Mouse (Mus musculus) right cerebral cortex, postnatal 36 days (tissue): ENCODE data around the gene BC035044.
A peak's percentile ranks its signal among the peaks of the same experiment; 100 is the strongest.
"Not testable (repeated sequence)": the region's sequence is repeated elsewhere in the genome, so short reads cannot be mapped to it uniquely, and the experiment has no call there.

Experiments used
- DNase-seq, 2 experiments: peaks; one replicate each; pipeline ENCODE4 v3.0.0; 2022; ENCODE audit warnings: low spot score in 2 of 2, mixed read lengths in 1 of 2

The BC035044 gene

DNA sequence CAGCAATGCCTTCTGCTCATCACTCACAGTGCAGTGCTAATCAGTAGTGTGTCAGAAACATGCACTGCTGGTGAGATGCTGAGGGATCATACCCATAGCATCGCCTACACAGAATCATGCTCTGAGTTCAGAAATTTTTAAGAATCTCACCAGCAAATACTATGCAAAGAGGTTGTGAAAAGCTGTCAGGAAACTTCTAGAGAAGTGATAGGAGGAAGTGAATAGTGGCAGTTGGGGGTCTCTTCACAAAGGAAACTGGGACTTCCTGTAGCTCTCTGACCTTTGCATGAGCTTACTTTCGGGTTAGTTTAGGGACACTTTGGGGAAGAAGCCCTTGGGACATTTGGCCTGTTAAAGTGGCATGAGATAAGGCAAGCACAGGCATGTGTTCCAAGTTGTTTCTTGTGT lies at the start of gene BC035044:
Gene BC035044 (minus strand): TSS at position 179 of the 408 bp plus-strand sequence.
- no peak for DNase-seq

DNA sequence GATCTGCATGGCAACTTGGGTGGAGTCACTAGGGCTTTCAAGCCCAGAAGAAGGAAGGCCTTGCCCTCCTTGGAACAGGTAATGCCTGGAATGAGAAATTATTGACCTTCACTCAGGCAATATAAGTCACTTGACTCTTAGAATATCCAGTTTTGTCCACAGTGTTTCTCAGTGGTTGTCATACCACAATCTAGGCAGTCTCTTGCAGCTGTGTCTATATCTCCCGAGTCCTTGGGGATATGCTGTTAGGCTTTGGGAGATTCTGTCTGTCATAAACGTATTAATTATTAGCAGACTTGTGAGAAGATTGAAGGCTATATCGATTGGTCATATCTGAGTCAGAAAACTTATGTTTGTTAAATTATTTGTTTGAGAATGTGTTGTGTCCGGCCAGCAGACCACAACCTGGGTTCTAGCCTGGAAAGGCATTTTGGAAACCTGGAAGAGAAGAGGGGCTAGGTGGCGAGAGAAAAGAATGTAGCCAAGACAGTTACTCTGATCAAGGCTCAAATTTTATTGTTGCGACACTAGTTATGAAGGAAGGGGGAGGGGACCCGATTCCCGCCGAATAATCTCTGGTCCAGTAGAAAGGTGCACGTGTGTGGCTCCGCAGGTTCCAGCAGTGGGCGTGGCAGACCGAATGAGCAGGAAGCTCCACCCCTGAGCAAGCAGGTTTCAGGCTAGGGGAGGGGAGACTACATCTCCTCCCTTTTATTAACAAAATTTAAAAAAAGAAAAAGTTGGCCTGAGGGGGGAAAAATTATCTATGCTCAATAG lies 45.2 kb upstream of the BC035044 start:
- not testable (repeated sequence) for DNase-seq

DNA sequence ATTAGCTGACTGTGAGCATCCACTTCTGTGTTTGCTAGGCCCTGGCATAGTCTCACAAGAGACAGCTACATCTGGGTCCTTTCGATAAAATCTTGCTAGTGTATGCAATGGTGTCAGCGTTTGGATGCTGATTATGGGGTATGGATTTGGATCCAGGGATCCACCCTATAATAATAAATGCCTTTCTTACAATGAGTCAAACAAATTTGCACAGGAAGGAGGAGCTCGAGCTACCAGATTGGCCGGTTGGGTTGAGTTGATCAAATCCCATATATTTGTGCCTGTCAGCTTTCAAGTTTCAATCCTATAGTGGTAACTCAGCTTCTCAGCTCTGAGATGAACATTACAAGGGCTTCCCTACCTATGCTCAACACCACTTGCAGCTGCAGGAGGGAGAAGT lies 43.2 kb upstream of the BC035044 start, which contains the start of gene Clec2g:
Gene Clec2g (plus strand): TSS at position 301 of the 400 bp plus-strand sequence.
- not testable (repeated sequence) for DNase-seq

DNA sequence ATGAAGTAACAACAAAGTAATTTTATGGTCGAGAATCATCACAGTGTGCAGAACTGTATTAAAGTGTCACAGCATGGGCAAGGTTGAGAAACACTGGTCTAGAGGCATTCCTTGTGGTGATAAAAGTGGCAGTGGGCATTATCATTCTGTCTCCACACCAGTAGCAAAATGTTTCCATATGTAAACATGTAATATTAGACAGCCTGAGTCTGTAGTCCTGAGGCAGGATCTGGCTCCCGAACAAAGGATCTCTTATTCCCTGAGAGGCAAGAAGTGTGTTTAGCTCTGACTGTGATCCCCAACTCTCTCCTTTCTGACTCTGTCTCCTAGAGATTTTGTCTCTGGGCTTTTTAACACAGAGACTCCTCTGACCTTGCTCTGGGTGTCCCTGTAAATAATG lies 42.1 kb upstream of the BC035044 start:
- no peak for DNase-seq

DNA sequence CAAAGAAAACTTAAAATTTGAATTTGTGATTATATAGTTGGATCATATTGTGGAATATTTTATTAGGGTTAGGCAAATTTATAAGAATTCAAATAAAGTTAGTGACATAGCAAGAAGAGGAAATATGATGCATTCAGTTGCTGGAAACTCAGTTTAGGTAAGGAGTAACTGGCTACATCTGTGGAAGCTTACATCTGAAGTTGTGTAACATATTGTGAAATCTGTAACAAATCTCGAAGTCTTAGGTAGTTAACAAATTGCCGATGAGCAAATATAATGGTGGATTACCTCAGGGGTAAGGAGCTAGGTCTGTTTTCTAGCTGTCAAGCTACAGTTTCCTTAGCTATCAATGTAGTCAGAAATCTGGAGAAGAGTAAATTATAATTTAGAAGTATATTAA lies 26.4 kb upstream of the BC035044 start:
- no peak for DNase-seq

DNA sequence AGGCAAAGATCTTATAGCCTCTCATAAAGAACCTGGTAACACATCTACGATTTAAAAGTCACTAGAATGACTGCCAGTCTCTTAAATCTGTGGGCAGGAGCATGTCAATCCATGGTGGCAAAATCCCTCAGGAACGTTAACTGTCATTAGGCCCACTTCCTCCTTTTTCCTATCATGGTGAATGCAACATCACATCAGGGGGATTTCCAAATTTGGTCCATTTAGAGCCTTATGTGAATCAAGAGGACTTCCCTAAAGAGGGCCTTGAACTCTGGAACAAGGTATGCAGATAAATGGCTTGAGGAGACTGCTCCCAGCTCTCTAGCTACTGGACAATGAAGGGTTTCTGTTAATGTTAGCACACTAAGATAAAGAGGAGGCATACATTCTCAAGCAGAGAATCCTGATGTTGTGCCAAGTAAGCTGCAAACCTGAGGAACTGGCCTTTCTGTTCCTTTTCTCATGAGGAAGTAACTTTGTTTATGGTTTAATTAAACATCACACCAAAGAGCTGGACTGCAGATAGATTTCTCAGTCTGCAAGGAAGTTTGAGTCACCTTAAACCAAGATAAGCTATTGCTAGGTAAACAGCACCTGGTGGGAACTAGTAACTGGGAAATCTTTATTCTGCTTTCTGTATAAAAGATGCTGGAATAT lies 22.8 kb upstream of the BC035044 start:
- no peak for DNase-seq

DNA sequence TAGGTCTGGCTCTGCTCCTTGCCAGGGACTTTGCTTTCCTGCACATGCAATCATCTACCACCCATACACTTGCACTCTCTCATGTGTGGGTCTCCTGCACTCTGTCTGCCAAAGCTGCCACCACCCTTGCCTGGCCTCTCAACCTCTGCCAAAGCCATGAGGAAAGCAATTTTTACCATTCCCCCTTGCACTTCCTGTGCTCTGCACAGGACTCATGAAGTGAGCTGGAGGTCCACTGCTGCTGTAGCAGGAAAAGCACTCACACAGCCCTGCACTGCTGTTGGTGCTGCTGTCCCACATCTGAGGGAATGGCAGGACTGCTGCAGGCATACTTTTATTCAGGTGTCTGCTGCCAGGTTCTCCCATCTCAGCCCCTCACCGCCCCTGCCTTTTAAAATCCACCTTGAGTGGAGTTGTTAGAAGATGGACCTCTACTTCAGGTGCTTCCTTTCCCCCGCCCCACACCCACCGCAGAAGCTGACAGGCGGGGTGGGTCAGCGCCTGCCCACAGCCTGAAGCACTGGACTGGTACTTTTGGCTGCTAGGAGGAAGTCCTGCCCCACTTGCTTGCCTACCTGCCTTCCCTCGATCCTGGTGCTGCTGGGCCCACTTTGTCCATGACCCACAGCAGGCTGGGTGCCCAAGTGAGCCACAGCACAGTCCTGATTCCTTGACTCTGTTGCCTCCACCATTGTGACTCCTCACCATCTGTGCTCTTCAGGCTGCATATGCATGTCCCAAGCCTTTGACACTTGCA lies 10.0 kb upstream of the BC035044 start:
- not testable (repeated sequence) for DNase-seq

DNA sequence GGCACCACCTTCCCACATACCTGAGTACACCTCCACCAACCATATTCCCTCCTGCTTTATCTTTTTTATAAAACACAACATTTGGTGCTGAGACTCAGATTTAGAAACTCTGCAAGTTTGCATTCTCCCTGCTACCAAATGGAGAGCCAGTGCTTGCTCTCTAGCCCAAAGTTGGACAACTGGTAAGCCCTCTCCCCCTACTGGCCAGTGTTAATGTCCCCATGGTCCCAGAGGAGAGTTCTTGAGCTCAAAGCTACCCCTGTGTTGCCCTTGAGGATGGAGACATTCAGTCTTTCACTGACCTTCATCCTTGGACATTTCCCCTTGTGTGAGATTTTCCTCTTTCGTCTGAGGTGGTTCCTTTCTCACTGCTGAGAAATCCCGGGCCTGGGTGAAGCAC lies 9.1 kb upstream of the BC035044 start:
- no peak for DNase-seq

DNA sequence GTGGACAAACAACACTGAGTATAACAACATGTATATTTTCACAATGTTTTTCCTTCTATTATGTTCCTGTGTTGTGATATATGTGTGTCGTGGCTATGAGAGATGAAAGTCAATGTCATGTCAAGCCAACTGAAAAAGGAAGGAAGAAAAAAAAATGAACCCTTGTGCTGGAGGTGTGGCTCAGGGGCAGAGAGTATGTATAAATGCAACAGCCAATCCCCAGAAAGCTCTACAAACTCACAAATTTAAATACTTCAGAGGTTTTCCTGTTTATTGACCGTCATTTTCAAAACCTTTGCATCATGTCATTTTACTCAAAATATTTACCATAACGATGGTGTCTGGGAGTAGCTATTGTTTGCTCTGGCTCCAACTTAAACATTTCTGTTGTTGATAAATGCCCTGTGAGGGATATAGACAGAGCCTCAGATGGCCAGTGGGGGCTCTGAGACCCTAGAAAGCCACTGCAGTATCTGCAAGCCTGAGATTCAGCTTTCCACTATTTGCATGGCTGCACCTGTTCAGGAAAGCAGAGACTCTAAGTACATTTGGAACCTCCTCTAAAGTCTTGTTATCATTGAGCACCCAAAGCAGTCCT lies 4.6 kb upstream of the BC035044 start:
- no peak for DNase-seq

DNA sequence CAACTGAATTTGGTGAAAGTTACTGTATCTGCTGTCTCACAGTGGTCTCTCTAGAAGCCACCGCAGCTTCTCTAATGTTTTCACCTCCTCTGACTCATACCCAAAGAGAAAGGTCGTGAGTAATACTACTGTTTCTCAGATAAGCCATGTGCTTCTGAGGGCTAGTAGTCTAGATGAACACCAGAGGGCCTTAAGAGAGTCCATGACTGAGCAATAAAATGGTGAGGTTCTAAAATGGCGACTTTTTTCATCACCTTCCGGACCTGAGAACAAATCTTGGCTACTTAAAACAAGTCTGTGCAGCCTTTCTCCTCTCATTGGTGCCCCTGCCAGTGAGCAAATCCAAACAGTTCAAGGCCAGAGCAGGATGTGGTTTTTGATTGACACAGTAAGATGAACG lies 2.1 kb downstream of the BC035044 start:
- no peak for DNase-seq

DNA sequence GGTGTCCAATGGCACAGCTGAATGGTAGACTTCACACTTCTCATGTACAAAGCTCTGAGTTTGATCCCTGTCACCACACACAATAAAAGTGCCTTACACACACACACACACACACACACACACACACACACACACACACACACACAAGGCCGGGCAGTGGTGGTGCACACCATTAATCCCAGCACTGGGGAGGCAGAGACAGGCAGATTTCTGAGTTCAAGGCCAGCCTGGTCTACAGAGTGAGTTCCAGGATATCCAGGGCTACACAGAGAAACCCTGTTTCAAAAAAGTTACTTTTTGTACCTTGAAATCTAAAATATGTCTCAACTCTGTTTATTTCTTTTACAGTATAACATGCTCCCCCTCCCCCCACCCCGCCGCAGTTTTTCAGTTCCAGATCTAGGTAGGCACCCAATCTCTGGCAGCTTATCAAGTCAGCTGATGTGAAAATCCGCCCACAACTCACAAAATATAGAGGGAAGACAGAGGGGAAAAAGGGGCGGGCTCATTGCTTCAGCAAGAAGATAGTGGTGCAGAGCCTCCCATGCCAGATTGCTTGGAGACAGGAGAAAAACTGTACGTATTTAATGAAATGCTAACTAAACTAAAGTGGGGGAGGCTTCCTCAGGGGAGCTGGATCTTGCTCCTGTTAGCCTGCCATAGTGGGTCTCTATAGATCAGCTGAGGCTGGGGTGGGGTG lies 3.7 kb downstream of the BC035044 start, which contains the start of gene Clec2i:
Gene Clec2i (plus strand): TSS at position 498 of the 700 bp plus-strand sequence.
- peak; percentile 15 to 49 for DNase-seq

DNA sequence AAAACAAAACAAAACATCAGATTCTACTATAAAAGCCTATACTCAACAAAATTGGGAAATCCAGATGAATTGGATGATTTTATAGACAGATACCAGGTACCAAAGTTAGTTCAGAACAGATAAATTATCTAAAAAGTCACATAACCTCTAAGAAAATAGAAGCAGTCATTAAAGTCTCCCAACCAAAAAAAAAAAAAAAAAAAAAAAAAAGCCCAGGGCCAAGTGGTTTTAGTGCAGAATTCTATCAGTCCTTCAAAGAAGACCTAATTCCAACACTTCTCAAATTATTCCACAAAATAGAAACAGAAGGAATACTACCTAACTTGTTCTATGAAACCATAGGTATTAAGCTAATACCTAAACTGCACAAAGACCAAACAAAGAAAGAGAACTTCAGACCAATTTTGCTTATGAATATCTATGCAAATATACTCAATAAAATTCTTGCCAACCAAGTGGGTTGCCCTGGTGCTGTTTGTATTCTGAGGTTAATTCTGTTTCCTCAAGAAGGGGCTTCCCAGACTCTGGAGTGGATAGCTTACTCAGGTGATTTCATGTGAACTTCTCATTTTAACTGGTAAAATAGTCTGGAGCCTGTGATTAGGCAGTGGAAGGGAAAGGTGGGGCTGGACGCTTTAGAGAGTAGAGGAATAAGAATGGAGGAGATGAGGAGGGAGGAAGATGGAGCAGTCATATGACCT lies 18.9 kb downstream of the BC035044 start:
- DNase-seq: no peak

DNA sequence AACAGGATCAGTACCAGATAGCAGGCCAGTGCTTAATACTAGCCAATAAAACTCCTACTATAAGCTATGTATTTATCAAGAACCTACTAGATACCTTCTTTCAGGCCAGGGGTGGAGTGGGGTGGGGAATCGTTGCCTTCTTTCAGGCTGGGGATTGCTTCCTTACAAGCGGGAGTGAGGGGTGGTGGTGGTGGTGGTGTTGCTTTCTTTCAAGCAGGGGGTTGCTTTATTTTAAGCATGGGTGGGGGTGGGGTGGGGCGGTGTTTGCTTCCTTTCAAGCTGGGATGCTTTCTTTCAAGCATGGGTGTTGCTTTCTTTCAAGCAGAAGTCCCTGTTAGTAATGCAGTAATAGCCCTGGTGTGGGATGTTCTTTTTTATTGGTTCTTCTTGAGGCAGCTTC lies 22.1 kb downstream of the BC035044 start:
- DNase-seq: no peak

DNA sequence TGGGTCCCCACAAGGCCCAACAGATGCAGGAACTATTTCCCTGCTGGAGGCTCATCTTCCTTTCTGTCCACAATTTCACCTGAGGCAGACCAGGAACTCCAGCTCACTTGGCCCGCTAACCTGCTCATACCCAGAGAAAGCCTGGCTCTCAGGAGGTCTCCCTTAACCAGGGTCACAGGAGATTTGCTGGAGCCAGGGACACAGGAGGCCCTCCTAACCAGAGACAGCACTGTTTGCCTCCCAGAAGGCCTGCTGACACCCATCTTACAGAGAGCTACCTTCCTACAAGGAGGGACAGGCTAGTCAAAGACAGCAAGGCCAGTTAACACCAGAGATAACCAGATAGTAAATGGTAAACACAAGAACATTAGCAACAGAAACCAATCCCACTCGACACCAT lies 33.0 kb downstream of the BC035044 start:
- DNase-seq: no peak

DNA sequence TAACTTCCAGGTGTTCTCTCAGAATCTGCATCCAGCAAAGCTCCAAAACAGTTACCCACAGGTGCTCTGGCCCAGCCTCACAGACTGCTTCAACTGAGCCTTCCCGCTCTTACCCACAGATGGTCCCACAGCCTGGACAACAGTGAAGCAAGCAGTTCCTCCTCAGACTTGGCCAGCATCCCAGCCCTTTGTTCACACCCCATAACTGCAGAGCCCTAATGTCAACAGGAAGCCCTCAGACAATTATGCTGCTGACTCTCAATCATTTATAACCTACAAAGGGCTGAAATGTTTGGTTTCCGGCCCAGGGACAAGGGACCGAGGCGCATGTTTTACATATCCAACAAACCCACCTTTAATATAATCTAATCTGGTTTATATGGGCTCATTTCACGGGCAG lies 34.7 kb downstream of the BC035044 start:
- DNase-seq: peak in 1 of 2 experiments; percentile 14

DNA sequence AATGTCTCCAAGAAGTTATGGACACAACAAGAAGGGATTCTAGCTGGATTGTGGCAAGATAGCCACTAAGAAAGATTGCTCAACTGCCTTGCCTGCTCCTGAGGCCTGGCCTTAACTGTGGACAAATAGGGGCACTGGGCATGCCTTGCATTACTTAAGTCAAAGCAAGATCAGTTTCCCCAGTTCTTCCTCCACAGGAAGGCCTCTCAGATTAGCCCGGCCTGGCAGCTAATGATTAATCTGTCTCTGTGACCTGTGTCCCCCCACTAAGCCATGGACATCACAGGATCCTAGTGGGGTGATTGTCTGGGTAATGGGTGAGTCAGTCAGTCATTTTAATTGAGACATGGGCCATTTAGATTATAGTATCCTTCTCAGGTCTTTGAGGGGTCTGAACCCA lies 35.4 kb downstream of the BC035044 start:
- no peak for DNase-seq

DNA sequence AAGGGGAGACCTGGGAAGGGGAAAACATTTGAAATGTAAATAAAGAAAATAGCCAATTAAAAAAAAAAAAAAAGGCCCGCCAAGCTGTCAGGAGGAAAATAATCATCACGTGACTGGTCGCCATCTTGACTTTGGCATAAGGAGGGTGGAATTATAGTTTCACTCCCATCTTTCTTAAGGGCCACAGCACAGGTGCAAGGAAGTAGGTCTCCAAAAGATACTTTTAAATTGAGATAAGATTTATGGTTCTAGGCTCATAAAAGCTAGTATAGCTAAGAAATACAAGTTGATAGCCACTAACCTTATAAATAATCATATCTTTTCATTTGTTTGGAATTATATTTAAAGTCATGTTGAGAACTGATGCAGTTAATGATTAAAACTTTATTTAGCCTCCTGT lies 36.0 kb downstream of the BC035044 start:
- no peak for DNase-seq

DNA sequence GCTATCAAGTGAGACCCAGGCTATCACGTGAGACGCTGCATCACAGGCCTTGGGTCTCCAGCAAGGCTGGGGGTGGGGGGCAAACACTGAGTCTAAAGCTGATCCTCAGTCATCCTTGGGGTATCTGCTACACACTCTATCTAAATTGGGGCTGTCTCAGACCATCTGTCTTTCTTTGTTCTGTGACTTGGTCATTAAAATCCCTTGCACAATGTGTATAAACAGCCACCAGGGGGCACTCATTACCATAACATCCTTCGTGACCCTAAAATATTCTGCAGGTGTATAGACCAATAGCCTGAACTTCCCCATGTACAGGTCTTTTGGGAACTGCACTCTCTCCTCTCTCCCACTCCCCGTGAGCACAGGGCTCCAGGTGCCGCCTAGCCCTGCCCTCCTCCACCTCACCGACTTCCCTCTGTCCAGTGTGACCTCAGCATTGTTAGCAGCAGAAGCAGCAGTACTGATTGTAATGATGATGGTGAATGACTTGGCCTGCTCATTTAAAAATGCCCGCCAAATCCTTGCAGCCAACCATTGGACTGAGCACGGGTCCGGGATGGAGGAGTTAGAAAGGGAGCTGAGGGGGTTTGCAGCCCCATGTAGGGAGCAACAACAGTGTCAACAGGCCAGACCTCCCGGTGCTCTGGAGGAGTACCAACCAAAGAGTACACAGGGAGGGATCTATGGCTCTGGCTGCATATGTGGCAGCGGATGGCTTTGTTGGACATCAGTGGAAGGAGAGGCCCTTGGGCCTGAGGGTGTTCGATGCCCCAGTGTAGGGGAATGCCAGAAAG lies 36.7 kb downstream of the BC035044 start:
- peak in 1 of 2 experiments; percentile 26 for DNase-seq

DNA sequence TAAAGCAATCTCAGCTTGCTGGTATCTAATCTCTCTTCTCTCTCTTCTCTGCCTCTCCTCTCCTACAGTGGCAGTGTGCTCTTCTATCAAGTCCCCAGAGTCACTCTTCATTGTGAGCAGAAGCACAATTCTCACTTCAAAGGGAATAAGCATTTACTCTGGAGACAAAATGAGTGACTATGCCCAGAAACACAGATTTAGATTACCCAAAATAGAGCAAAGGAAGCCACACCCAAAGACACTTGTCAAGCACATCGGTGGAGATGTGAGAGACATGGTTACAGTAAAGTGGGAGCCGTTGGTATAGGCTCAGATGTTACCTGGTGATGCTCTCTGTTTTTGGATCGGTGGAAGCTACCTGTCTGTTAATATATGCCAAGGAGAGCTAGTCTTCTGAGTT lies 38.2 kb downstream of the BC035044 start:
- no peak for DNase-seq

DNA sequence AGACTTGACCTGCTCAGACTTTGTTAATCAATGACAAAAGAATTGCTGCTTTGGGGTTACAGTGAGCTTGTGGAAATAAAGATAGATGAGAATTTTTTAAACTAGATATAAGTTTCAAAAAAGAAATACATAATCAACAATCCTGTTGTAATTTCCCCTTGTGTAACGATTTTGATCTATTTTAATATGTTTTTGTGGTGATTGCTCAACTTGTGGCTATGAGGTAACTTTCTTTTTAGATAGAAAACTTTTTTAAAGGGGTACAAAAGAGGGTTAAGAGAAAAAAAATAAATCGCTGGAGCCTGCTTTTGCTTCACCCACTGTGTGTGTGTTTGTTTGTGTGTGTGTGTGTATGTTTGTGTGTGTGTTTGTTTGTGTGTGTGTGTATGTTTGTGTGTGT lies 39.8 kb downstream of the BC035044 start:
- no peak for DNase-seq
